Mouse (Mus musculus) myocyte (in vitro differentiated cells): ENCODE data around the gene Clcn3. TPM values are rescaled to one million over a fixed set of nuclear protein-coding genes. Genes with fewer than 3 reads are reported as not detected.

Experiments used
- H3K27me3 ChIP-seq: one replicate; pipeline ENCODE4 v1.6.1; 2011; ENCODE audit not compliant: control insufficient read depth, insufficient read depth, insufficient read length
- H3K36me3 ChIP-seq: one replicate; pipeline ENCODE4 v1.6.1; 2011; ENCODE audit not compliant: control insufficient read depth, insufficient read depth
- H3K4me2 ChIP-seq: one replicate; pipeline ENCODE4 v1.6.1; 2011; ENCODE audit warnings: low read depth, control low read depth
- H3K4me3 ChIP-seq: one replicate; pipeline ENCODE4 v1.5.1; 2011; ENCODE audit warnings: mild to moderate bottlenecking, control low read depth, moderate library complexity
- H3K79me2 ChIP-seq: one replicate; pipeline ENCODE4 v1.6.1; 2011; ENCODE audit not compliant: control insufficient read depth, insufficient read depth
- H3ac ChIP-seq: one replicate; pipeline ENCODE4 v1.6.1; 2011; ENCODE audit not compliant: control insufficient read depth, insufficient read length
- CEBPB ChIP-seq: IDR thresholded peaks from 2 replicates; pipeline ENCODE4 v1.6.1; 2011; ENCODE audit warnings: mild to moderate bottlenecking, moderate library complexity; ENCODE audit not compliant: poor library complexity, insufficient read depth, severe bottlenecking
- E2F4 ChIP-seq: IDR thresholded peaks from one replicate; pipeline ENCODE4 v1.6.1; 2011; ENCODE audit warnings: mild to moderate bottlenecking, control low read depth, moderate library complexity; ENCODE audit not compliant: insufficient read depth
- MAX ChIP-seq: IDR thresholded peaks from one replicate; pipeline ENCODE4 v1.6.1; 2011; ENCODE audit warnings: low read depth, mild to moderate bottlenecking, control low read depth
- MYOD1 ChIP-seq, 3 experiments: IDR thresholded peaks; one replicate each; pipeline ENCODE4 v1.6.1; 2011; ENCODE audit warnings: control low read depth in 2 of 3, low read depth in 2 of 3, mild to moderate bottlenecking in 2 of 3, moderate library complexity in 1 of 3; ENCODE audit not compliant: insufficient read length in 2 of 3, control insufficient read depth in 1 of 3
- MYOG ChIP-seq, 3 experiments: IDR thresholded peaks; one replicate each; pipeline ENCODE4 v1.6.1; 2011; ENCODE audit warnings: control low read depth in 2 of 3, low read depth in 2 of 3, mild to moderate bottlenecking in 2 of 3; ENCODE audit not compliant: insufficient read length in 2 of 3, control insufficient read depth in 1 of 3, insufficient read depth in 1 of 3
- POLR2A ChIP-seq: IDR thresholded peaks from one replicate; pipeline ENCODE4 v1.6.1; 2011; ENCODE audit warnings: low read depth, mild to moderate bottlenecking, control low read depth, moderate library complexity; ENCODE audit not compliant: insufficient read length
- POLR2AphosphoS2 ChIP-seq: IDR thresholded peaks from one replicate; pipeline ENCODE4 v1.6.1; 2011; ENCODE audit warnings: low read depth, control low read depth; ENCODE audit not compliant: insufficient read length
- REST ChIP-seq: IDR thresholded peaks from one replicate; pipeline ENCODE4 v1.6.1; 2011; ENCODE audit warnings: mild to moderate bottlenecking, control low read depth, moderate library complexity; ENCODE audit not compliant: insufficient read depth, insufficient read length
- SRF ChIP-seq: IDR thresholded peaks from one replicate; pipeline ENCODE4 v1.6.1; 2011; ENCODE audit warnings: low read depth; ENCODE audit not compliant: control insufficient read depth, insufficient read length
- TCF12 ChIP-seq: IDR thresholded peaks from one replicate; pipeline ENCODE4 v1.6.1; 2011; ENCODE audit warnings: mild to moderate bottlenecking, control low read depth; ENCODE audit not compliant: poor library complexity, insufficient read depth, severe bottlenecking
- TCF3 ChIP-seq: IDR thresholded peaks from one replicate; pipeline ENCODE4 v1.6.1; 2011; ENCODE audit warnings: low read depth, control low read depth; ENCODE audit not compliant: insufficient read length
- USF1 ChIP-seq: IDR thresholded peaks from one replicate; pipeline ENCODE4 v1.6.1; 2011; ENCODE audit warnings: low read depth, mild to moderate bottlenecking, control low read depth, moderate library complexity
- polyA plus RNA-seq: library from polyadenylated mRNA; unstranded; fragments of >200 nt; fragmentation: generic; extraction: Trizol; gene quantifications from one replicate; pipeline ENCODE4 v1.2.1, GENCODE M21; 2012; ENCODE audit warnings: missing spikeins

Clcn3 gene
- polyA plus RNA-seq, 1 experiment: 6.8 TPM

DNA sequence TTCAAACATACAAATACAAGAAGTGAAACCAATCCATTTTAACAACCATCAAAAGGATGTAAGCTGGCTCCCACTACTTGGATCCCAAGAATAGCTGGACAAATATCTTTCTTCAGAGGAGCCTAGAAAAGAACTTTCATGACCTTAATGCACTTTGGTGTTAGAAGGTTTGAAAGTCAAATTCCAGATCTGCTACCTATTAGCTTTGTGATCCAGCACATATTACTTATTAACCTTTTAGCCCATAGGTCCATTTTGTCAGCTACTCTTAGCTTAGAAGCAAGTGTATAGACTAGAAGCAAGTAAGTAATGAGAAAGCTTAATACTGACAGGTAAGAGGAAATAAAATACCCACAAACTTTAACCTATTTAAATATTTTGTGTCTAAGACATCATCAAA, 35.6 kb downstream of the Clcn3 start:
- peaks cover 3% of the 10 kb centered on the region for H3K36me3 ChIP-seq
- H3K4me2 ChIP-seq: no peak overlapping the region
- H3ac ChIP-seq: no peak overlapping the region
- H3K4me3 ChIP-seq: no peak overlapping the region
- H3K27me3 ChIP-seq: no peaks in the 10 kb centered on the region
- H3K79me2 ChIP-seq: peaks cover 98% of the 10 kb centered on the region
- TF ChIP-seq E2F4: no peak
- TF ChIP-seq POLR2A: no peak
- no peak for TF ChIP-seq MYOG (IDR thresholded peaks at IDR 0.05; ENCODE audit: control insufficient read depth in 1 of 3, insufficient read depth in 1 of 3, insufficient read length in 2 of 3, low read depth in 2 of 3)
- no peak for TF ChIP-seq MAX
- TF ChIP-seq TCF12: no peak
- no peak for TF ChIP-seq MYOD1 (IDR thresholded peaks at IDR 0.05; ENCODE audit: control insufficient read depth in 1 of 3, insufficient read length in 2 of 3, low read depth in 2 of 3)
- TF ChIP-seq TCF3: no peak
- no peak for TF ChIP-seq CEBPB
- TF ChIP-seq POLR2AphosphoS2: no peak
- no peak for TF ChIP-seq SRF
- TF ChIP-seq USF1: no peak
- TF ChIP-seq REST: no peak

DNA sequence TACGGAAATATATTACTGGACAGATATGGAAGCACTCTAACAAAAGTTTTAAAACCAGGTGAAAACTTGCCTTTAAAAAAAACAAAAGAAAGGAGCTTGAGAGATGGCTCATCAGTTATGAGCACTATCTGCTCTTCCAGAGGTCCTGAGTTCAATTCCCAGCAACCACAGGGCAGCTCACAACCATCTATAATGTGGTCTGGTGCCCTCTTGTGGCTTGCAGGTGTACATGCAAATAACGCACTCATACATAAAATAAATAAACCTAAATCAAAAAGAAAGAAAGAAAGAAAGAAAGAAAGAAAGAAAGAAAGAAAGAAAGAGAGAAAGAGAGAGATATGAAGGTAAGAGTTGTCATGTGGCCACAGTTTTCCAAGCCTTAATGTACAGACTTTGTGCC, 40.2 kb downstream of the Clcn3 start:
- no peak for TF ChIP-seq MYOG (IDR thresholded peaks at IDR 0.05; ENCODE audit: control insufficient read depth in 1 of 3, insufficient read depth in 1 of 3, insufficient read length in 2 of 3, low read depth in 2 of 3)
- no peak for TF ChIP-seq POLR2A
- Histone ChIP-seq H3K4me3 (no peak overlapping the region), H3ac (no peak overlapping the region), H3K79me2 (peaks cover 73% of the 10 kb centered on the region), H3K27me3 (no peaks in the 10 kb centered on the region), H3K4me2 (no peak overlapping the region), H3K36me3 (peaks cover 3% of the 10 kb centered on the region)

DNA sequence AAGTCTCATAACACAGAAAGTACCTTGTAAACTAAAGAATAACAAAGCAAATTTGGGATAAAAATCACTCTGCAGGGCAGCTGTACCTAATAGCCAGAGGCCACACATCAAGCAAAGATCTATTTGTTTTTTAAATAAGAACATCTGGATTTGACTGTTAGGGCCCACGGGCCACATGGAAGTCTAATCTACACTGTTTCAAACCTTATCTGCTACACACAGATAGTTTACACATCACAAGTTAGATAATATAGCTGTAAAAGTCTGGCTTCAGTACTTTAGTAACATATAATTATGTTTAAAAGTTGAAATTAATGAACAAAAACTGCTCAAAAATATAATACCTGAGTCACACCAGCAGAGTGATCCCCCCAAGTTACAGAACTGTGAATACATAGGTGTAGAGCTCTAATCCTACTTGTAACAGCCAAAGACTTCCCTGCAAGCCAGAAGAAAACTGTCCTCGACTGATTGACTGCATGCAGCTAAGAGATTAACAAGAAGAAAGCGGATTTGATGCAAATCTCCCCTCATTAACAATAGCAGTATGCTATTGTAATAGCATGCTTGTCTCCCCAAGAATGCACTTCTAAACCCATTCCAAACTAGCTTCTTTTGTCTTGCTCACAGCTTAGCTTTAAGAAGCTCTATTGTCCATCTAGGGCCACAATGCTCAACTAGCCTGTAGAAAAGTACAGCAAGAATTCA, 44.2 kb downstream of the Clcn3 start:
- H3K4me2 ChIP-seq: no peak overlapping the region
- peaks cover 36% of the 10 kb centered on the region for H3K79me2 ChIP-seq
- no peaks in the 10 kb centered on the region for H3K27me3 ChIP-seq
- no peak overlapping the region for H3K4me3 ChIP-seq
- TF ChIP-seq USF1 (no peak), REST (no peak), TCF3 (no peak), TCF12 (no peak)
- peaks cover 10% of the 10 kb centered on the region for H3K36me3 ChIP-seq
- no peak overlapping the region for H3ac ChIP-seq

DNA sequence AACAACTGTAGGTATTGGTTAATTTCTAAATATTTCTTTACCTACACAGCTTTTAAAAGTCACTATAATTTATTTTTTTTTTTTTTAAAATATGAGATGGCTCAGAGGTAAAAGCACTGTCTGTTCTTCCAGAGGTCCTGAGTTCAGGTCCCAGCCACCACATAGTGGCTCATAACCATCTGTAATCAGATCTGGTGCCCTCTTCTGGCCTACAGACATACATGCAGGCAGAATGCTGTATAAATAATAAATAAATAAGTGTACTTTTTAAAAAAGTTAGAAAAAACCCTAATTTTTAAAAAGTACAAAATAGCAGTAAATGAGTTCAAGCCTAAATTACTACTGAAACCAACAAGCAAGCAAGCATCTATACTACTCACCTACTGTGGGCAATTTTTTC, 49.5 kb downstream of the Clcn3 start:
- Histone ChIP-seq H3K79me2 (no peaks in the 10 kb centered on the region), H3K27me3 (no peaks in the 10 kb centered on the region), H3ac (no peak overlapping the region), H3K4me2 (no peak overlapping the region), H3K4me3 (no peak overlapping the region), H3K36me3 (peaks cover 23% of the 10 kb centered on the region)
- no peak for TF ChIP-seq TCF3
- TF ChIP-seq MYOG (IDR thresholded peaks at IDR 0.05; ENCODE audit: control insufficient read depth in 1 of 3, insufficient read depth in 1 of 3, insufficient read length in 2 of 3, low read depth in 2 of 3): no peak
- no peak for TF ChIP-seq USF1
- no peak for TF ChIP-seq MAX
- no peak for TF ChIP-seq E2F4
- TF ChIP-seq MYOD1 (IDR thresholded peaks at IDR 0.05; ENCODE audit: control insufficient read depth in 1 of 3, insufficient read length in 2 of 3, low read depth in 2 of 3): no peak
- no peak for TF ChIP-seq TCF12

DNA sequence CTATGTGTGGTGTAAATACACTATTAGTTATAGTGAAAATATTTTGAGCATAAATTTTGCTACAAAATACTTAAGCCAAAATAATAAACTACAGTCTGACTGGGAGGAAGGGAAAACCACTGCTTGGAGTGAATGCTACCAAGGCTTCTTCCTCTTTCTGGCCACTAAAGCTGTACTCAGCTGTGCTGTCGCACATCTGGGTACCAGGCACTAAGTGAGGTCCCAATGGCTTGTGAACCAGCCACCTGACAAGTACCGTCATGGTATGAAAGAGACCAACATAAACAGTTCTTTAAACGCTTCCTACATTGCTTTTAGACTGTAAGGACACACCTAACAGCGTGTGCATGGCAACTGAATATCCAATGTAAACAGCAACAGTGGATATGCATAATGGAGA, 62.9 kb downstream of the Clcn3 start:
- Histone ChIP-seq H3K4me3 (no peak overlapping the region), H3ac (no peak overlapping the region), H3K4me2 (no peak overlapping the region), H3K36me3 (peaks cover 48% of the 10 kb centered on the region), H3K27me3 (no peaks in the 10 kb centered on the region), H3K79me2 (no peaks in the 10 kb centered on the region)
- no peak for TF ChIP-seq MAX
- TF ChIP-seq REST: no peak
- no peak for TF ChIP-seq POLR2AphosphoS2
- TF ChIP-seq E2F4: no peak
- TF ChIP-seq POLR2A: no peak
- no peak for TF ChIP-seq CEBPB
- TF ChIP-seq MYOG (IDR thresholded peaks at IDR 0.05; ENCODE audit: control insufficient read depth in 1 of 3, insufficient read depth in 1 of 3, insufficient read length in 2 of 3, low read depth in 2 of 3): no peak
- TF ChIP-seq TCF12: no peak
- TF ChIP-seq TCF3: no peak
- TF ChIP-seq MYOD1 (IDR thresholded peaks at IDR 0.05; ENCODE audit: control insufficient read depth in 1 of 3, insufficient read length in 2 of 3, low read depth in 2 of 3): no peak
- TF ChIP-seq SRF: no peak
- TF ChIP-seq USF1: no peak
